Mouse (Mus musculus): Measurements from ENCODE around the gene Sprr3.
A peak's percentile ranks its signal among the peaks of the same experiment; 100 is the strongest.
"Not testable (repeated sequence)": the region's sequence is repeated elsewhere in the genome, so short reads cannot be mapped to it uniquely, and the experiment has no call there.

Sprr3 gene

DNA sequence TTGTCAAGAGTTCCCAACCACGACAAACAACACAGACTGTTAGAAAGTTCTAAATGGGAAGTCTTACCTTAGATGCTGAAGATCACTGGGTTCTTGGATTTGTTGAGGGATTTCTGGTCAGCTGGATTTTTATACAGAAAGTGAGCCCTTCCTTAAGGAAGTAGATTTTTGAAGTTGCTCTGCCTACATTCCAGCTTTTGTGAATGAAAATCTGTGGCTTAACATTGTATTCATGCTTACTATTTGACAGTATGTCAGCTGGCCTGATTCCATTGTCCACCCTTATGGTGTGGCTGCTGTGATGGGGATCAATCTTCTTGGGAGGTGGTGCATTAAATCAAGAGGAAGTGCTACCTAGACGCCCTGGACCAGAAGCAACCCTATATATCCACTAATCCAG lies at the start of gene Sprr3:
TSS of gene Sprr3 (minus strand) at position 101 of the 400 bp plus-strand sequence.
- DNase-seq (ENCODE audit: extremely low read depth, low read depth, low spot score): no peak

DNA sequence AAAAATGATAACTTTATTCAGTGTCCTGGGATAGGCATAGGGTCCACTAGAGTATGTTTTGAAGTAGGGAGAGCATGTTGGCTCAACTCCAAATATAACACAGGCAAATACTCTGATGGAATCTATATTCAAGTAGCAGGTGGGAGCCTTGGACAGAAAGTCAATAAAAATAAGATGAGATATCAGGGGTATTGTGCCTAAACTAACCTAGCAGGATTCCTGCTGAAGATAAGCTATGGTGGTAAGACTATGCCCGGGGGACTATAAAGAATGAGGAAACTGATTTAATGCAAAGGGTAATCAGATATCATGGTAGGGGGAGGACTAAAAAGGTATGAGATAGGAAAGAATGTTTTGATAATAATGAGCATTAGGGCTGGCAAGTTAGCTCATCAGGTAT lies 49.7 kb upstream of the Sprr3 start:
- DNase-seq (ENCODE audit: extremely low read depth, low read depth, low spot score): no peak

DNA sequence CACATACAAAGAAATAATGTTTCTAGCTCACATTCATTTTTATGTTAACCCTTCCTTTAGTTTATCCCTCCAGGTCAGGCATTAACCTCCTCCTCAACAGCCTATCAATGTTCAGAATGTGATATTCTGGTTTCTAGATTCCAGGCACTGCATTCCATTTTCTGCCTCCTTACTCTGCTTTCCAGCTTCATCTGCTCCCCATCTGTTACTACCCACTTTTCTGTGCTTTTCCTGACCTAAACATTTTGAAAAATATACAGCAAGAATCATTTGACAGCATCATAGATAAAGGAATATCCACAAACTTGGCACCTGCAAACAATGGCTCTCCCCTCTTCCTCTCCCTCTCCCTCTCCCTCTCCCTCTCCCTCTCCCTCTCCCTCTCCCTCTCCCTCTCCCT lies 45.0 kb upstream of the Sprr3 start:
- DNase-seq (ENCODE audit: extremely low read depth, low read depth, low spot score): no peak

DNA sequence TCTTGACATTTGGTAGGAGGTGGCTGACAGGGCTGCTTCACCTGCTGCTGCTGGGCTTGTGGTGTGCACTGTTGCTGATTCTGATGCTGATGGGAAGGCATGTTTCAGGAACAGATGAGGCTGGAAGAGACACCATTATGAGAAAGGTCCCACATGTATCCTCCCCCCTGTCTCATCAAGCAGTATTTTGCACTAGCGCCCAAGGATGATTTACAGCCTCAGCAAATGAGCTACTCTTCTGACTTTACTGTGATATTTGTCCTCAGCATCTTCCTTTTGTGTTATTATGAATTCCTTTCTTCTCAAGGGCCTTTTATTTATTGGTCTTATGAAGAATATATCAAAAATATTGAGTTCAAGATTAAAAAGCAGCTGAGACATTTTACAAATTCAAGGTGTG lies 41.9 kb upstream of the Sprr3 start, which contains the start of gene Sprr4:
TSS of gene Sprr4 (minus strand) at position 101 of the 400 bp plus-strand sequence.
- DNase-seq (ENCODE audit: extremely low read depth, low read depth, low spot score): no peak

DNA sequence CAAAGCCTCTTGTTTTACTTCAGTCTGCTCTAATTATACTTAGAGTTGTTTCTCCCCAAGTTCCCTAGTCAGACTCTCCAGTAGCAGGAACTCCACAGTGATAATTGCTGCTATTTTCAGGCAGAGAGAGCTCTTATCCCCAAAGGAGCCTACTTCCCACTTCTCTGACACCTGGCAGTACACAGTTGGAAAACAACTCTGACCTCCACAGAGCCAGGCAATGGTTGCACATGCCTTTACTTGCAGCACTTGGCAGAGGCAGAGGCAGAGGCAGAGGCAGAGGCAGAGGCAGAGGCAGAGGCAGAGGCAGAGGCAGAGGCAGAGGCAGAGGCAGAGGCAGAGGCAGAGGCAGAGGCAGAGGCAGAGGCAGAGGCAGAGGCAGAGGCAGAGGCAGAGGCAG lies 31.7 kb upstream of the Sprr3 start:
- not testable (repeated sequence) for DNase-seq (ENCODE audit: extremely low read depth, low read depth, low spot score)

DNA sequence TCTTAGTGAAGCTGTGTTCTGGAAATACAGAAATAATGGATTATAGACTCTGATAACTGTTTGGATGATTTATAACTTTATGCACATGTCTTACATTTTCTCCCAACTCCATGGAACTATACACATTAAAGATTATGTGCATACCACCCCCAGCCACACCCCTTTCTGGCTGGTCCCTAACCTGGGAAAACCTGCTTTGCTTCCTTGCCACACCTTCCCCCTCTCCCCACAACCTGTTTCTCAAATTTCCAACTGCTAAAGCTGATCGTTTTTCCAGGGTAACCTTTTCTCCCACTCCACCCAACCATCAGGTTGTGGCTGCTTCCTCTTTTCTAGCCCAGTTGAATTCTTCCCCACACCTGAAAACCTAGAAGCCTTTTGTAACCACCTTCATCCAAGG lies 27.8 kb upstream of the Sprr3 start:
- no peak for DNase-seq (ENCODE audit: extremely low read depth, low read depth, low spot score)

DNA sequence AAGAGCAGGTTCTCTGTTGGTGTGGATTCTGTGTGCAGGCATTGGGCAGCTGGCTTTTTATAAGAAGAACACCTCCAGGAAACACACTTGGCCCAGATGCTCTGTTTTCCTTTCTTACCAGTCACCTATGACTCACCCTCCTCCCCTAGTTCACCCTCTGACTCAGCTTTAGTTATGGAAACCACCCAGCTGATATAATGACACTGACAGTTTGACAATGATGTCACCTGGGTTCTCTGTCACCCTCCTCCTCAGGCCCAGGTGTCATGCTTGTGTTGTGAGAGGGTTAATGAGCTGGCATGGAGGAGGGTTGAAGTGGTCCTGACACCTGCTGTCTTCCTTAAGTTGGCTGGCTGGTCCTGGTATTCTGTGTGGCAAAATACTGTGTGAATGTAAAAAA lies 27.3 kb upstream of the Sprr3 start, which contains the start of gene Sprr1a:
TSS of gene Sprr1a (minus strand) at position 33 of the 400 bp plus-strand sequence.
- DNase-seq (ENCODE audit: extremely low read depth, low read depth, low spot score): peak; percentile 56

DNA sequence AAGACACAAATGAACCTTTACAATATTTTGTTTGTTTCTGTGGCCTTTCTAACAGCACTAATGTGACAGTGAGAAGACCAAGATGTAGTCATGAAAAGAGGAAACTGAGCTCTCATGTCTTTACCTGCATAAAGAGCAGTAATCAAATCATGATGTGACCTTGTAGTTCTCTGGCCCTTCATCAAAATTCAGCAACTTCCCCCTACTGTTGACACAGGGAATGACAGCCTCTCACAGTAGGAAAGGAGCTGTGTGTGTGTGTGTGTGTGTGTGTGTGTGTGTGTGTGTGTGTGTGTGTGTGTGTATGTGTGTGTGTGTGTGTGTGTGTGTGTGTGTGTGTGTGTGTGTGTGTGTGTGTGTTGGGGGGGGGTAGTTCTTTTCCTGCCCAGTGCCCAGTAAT lies 22.7 kb upstream of the Sprr3 start:
- DNase-seq (ENCODE audit: extremely low read depth, low read depth, low spot score): not testable (repeated sequence)

DNA sequence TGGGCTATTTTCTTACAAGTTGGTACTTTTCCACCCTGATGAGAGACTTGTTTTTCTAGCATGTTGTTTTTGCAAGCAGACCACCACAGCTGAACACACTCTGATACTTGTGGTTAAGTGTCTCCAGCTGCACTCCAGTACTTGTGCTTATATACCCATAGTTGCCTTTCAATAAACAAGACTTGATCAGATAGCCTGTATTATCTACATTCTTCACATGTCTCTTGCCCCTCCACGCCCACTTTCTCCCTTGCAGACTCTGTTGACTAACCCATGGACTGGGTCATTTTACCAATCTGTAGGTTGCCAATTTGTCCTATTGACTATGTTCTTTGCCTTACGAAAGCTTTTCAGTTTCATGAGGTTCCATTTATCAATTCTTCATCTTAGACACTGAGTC lies 11.6 kb upstream of the Sprr3 start:
- no peak for DNase-seq (ENCODE audit: extremely low read depth, low read depth, low spot score)

DNA sequence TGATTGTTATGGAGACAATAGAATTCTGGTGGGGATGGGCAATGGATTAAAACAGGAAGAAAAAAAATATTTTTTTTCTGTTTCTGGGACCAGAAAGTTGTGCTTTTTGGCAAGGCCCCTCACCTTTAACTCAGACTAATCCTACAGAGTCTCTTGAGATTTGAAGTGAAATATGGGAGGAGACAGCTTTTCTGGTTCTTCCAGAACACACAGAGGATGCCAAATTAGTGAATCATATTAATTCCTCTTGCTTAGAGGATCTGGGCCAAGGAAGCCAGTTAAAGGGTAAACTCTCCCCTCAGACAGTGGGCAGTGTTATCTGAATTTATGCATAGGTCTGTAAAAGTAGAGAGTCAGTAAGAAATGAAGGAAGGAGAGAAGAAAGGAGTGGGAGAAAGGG lies 8.9 kb upstream of the Sprr3 start:
- no peak for DNase-seq (ENCODE audit: extremely low read depth, low read depth, low spot score)

DNA sequence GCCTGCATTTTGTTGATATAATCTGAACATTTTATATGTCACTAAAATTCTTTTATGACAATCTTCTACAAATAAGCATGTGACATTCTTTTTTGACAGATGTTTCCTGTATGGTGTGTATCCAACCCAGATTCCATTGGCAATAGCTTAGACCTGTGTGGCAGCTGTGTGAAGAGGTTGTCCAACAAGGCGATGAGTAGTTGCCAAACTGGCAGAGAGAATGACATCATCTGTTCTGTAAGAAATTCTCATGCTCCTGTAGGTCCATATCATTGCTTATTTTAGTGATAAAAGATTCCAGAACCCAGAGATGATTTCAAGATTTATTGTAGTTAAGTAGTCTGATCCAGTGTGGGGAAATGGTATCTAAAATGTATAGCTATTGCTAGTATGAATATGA lies 8.1 kb upstream of the Sprr3 start:
- no peak for DNase-seq (ENCODE audit: extremely low read depth, low read depth, low spot score)

DNA sequence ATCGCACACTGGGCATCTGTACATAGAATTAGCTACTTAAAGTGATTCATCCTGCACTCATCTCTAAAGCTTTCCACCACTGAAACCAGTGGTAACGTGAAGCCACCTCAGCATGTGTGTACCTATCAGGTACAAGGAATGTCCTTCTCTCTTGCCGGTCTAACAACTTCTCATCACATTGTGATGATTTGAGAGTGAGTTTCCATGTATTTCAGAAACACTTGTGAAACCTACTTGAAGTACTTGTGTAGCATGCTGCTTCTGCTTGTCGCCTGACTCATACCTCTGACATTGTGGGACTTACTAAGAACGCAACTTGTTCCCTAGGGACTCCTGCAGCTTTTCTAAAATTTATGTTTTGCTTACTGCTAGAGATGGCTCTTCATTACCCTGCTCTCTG lies 3.4 kb downstream of the Sprr3 start:
- DNase-seq (ENCODE audit: extremely low read depth, low read depth, low spot score): no peak

DNA sequence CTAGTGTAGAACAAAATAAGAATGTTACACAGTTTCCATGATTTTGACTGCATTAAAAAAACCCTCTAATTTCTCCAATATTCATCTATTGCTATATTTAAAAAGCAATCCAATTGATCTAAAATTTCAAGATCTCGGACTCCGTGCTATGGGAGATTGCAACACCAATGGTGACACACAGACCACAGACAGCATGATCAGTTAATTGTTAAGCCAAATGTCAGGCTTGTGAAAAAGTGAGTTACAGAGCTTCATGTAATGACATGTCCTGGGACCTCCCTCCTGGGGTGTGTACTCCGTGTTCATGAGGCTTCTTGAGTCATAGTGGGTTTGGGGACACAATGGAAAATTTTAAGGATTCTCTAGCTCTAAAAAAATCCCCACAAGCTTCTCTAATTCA lies 18.3 kb downstream of the Sprr3 start:
- no peak for DNase-seq (ENCODE audit: extremely low read depth, low read depth, low spot score)

DNA sequence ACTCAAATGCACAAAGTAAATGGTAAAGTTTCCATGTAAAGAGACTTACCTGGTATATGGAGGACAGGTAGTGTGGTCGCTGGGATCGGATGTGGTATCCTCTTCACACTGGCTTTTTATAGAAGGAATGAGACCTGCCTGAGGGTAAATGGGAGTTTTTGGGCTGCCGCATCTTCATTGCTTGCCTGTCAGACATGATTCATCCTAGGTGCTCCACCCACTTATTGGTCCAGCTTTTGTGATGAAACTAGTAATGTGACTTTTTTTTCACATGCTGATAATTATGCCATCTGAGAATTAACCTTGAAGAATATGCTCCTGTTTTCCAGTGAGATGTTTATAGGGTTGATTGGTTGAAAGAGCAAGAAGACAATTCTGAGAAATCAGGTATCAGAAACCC lies 19.8 kb downstream of the Sprr3 start, which contains the start of gene Sprr1b:
TSS of gene Sprr1b (minus strand) at position 101 of the 400 bp plus-strand sequence.
- DNase-seq (ENCODE audit: extremely low read depth, low read depth, low spot score): no peak

DNA sequence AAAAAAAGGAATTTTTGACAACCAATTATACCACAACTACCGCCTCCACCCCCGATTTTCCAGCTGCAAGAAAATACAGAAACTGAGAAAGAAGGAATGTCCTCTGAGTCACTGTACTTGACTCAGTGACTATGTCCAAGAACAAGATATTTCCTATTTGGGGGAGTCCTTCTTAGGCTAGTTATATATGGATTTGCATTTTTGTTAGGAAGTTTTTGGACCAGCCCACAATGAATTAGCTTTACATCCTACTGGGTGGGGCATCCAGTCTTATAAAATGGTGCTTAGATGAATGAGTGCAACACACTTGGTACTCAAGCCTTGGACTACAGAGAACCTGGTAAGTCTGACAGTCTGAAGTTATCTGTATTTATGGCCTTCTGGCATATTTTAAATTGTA lies 26.2 kb downstream of the Sprr3 start, which contains the start of gene Sprr2k:
TSS of gene Sprr2k (plus strand) at position 301 of the 400 bp plus-strand sequence.
- DNase-seq (ENCODE audit: extremely low read depth, low read depth, low spot score): no peak

DNA sequence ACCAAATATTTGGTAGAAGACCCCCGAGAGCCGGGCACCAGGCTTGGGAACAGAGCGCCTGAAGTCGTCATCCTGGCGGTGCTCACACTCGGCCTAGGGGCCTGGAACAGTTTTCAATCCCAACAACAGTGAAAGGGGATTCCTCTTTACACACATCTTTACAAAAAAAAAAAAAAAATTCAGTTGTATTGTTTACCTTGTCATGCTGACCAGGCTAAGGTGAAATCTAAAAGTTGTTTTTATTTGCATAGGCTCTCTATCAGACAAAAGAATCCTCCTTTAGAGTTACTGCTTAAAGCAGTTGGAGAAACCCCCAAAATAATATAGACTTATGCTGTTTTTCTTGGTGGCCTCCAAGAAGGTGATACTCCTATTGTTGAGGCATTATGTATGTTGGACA lies 29.2 kb downstream of the Sprr3 start, which contains the start of gene Gm9774:
TSS of gene Gm9774 (minus strand) at position 101 of the 400 bp plus-strand sequence.
- DNase-seq (ENCODE audit: extremely low read depth, low read depth, low spot score): no peak

DNA sequence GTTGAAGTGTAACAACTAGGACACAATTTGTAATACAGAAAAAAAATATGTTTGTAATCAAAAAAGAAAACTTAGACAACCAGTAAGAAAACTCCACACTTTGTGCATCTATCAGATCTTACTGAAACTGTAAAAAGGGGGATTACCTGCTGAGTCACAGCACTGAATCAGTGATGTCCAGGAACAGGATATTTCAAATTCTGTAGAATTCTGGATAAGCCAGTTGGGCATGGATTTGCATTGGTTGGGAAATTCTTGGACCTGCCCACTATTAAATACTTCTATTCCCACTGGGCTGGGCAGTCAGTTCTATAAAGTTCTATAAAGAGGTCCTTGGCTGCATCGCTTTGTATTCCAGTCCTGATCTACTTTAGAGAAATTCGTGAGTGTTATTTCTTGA lies 40.7 kb downstream of the Sprr3 start, which contains the start of gene Sprr2j-ps:
TSS of gene Sprr2j-ps (plus strand) at position 301 of the 400 bp plus-strand sequence.
- DNase-seq (ENCODE audit: extremely low read depth, low read depth, low spot score): no peak

DNA sequence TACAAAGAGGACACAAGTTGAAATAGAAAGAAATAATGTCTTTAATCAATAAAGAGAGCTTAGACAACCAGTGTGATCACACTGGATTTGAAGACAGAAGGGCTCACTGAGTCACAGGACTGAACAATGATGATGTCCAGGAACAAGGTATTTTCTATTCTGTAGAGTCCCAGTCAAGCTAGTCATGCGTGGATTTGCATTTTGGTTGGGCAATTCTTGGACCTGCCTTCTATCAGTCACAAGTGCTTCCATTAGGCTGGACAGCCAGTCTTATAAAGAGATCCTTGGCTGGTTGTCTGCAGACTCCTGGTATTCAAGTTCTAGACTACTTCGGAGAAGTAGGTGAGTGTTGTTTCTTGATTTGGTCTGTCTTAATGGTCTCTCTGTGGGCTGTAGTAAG lies 50.8 kb downstream of the Sprr3 start, which contains the start of gene Sprr2i:
TSS of gene Sprr2i (plus strand) at position 301 of the 400 bp plus-strand sequence.
- DNase-seq (ENCODE audit: extremely low read depth, low read depth, low spot score): no peak
